Mouse (Mus musculus): ENCODE data around the gene Gm3285. TPM values are rescaled to one million over a fixed set of nuclear protein-coding genes. Genes with fewer than 3 reads are reported as not detected.

The Gm3285 gene
- polyA plus RNA-seq, 1 experiment from 2014 or later, result not detected

- Histone ChIP-seq H3K36me3 (replicated peaks) (no peaks in the 10 kb centered on the region), H3K4me1 (peaks cover 20% of the 10 kb centered on the region), H3K27ac (peak overlapping the region; percentile 70), H3K27me3 (ENCODE audit: poor library complexity, severe bottlenecking) (no peaks in the 10 kb centered on the region), H3K9me3 (no peaks in the 10 kb centered on the region), H3K4me3 (peak overlapping the region; percentile 46)
- 37% methylated on average over 11 of the region's 11 CpGs for WGBS
- DNase-seq (ENCODE audit: extremely low spot score, low spot score), result no peak
Measured at GRCm38 (mm10) chr10:77864762-77865143, 3.0 kb downstream of the Gm3285 start.

DNA sequence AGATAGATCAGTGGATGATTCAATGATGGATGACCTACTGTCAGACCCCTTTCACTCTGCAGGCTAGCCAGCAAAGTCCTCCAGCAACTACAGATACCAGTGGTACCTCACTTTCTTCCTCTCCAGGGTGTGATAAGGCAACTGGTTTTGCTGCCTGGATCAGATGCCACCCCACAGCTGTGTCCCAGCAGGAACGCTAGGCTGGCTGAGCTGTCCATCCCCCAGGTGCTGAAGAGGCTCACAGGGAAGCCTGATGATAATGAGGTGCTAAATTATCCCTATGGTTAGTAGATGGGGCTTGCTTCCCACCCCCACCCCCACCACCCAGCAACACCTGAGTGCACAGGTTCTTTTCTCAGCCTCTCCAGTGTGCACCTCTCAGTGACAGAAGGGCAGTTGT, 5.8 kb downstream of the Gm3285 start:
- Histone ChIP-seq H3K4me3 (no peak overlapping the region), H3K27me3 (ENCODE audit: poor library complexity, severe bottlenecking) (no peaks in the 10 kb centered on the region), H3K27ac (no peak overlapping the region), H3K4me1 (peaks cover 20% of the 10 kb centered on the region), H3K36me3 (replicated peaks) (no peaks in the 10 kb centered on the region), H3K9me3 (no peaks in the 10 kb centered on the region)
- no peak for DNase-seq (ENCODE audit: extremely low spot score, low spot score)
- WGBS, result 50% methylated on average over 1 of the region's 1 CpGs

GRCm38 (mm10) chr10:77869651-77870050, 7.9 kb downstream of the Gm3285 start:
- 89% methylated on average over 7 of the region's 7 CpGs for WGBS

DNA sequence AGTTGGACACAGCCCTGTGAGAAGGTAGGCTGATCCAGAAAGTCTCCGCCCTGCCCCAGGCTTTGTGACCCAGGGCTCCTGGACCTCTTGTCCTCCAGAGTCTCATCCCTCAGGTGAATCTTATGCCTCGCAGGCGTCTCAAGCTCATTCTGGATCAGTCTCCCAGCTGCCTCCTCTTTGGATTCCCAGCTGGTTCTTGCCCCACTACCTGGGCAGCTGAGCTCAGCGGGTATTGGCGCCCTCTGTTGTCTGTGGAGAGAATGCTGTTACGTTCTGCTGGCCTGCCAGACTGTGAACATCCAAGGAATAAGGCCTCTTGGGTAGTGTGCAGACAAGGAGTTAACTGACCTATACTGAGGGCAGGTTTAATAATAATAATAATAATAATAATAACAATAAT, 17.2 kb downstream of the Gm3285 start:
- no peaks in the 10 kb centered on the region for H3K36me3 ChIP-seq (replicated peaks)
- H3K4me1 ChIP-seq, result peaks cover 5% of the 10 kb centered on the region; the same call in 1 of the 2 replicates
- H3K27ac ChIP-seq, result no peak overlapping the region
- no peak for DNase-seq (ENCODE audit: extremely low spot score, low spot score)
- 64% methylated on average over 6 of the region's 6 CpGs for WGBS
- H3K9me3 ChIP-seq, result no peaks in the 10 kb centered on the region
- no peak overlapping the region for H3K4me3 ChIP-seq
- no peaks in the 10 kb centered on the region for H3K27me3 ChIP-seq (ENCODE audit: poor library complexity, severe bottlenecking)

More at GRCm38 (mm10) chr10:77869651-77870050, 7.9 kb downstream of the Gm3285 start:
- peaks cover 8% of the 10 kb centered on the region for H3K4me1 ChIP-seq
- no peak for DNase-seq (ENCODE audit: extremely low spot score, low spot score)
- H3K9me3 ChIP-seq, result no peaks in the 10 kb centered on the region
- H3K27ac ChIP-seq, result no peak overlapping the region
- H3K4me3 ChIP-seq, result no peak overlapping the region
- no peaks in the 10 kb centered on the region for H3K36me3 ChIP-seq (replicated peaks)
- H3K27me3 ChIP-seq (ENCODE audit: poor library complexity, severe bottlenecking), result no peaks in the 10 kb centered on the region

GRCm38 (mm10) chr10:77880305-77880704, 18.5 kb downstream of the Gm3285 start:
- Histone ChIP-seq H3K9me3 (no peaks in the 10 kb centered on the region), H3K27me3 (ENCODE audit: poor library complexity, severe bottlenecking) (no peaks in the 10 kb centered on the region), H3K4me1 (peaks cover 5% of the 10 kb centered on the region; the same call in 1 of the 2 replicates), H3K4me3 (no peak overlapping the region), H3K27ac (no peak overlapping the region), H3K36me3 (replicated peaks) (no peaks in the 10 kb centered on the region)
- 88% methylated on average over 3 of the region's 3 CpGs for whole genome bisulfite sequencing
- DNase-seq (ENCODE audit: extremely low spot score, low spot score), result no peak

GRCm38 (mm10) chr10:77882553-77882952, 20.8 kb downstream of the Gm3285 start:
- H3K9me3 ChIP-seq, result no peaks in the 10 kb centered on the region
- no peaks in the 10 kb centered on the region for H3K27me3 ChIP-seq (ENCODE audit: poor library complexity, severe bottlenecking)
- H3K27ac ChIP-seq, result no peak overlapping the region
- no peak for DNase-seq (ENCODE audit: extremely low spot score, low spot score)
- H3K36me3 ChIP-seq (replicated peaks), result no peaks in the 10 kb centered on the region
- no peak overlapping the region for H3K4me3 ChIP-seq
- WGBS, result 86% methylated on average over 5 of the region's 5 CpGs
- H3K4me1 ChIP-seq, result no peaks in the 10 kb centered on the region

DNA sequence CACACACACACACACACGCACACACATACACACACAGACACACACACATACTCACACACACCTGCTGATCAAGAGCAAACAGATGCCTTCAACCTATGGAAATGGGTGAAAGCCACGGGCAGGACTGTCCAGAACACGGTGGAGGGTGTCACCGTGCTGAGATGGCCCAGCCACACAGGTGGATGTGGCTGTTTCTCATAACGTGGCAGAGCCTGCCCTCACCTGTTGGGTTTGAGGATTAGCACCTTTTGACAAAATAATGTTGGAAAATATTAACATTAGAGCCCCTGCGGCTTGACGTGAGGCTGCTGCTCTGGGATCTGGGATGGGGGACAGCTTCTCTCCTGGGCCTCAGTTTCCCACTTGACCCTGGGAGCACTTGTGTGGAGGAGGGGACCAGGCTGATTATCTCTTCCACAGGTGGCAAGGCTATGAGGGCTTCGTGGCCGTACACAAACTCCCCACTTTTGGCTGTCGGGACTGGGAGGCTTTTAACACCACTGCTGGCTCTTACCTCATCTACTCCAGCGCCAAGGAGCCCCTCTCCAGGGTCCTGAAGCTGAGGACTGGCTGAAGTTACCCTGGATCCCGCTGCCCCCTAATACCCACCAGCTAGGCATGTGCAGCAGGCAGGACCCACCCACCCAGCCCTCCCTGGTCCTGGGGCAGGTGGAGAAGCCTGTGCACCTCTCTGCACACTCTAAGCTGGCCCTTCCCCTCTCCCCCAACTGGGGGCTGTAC, 24.4 kb downstream of the Gm3285 start:
- Histone ChIP-seq H3K36me3 (replicated peaks) (no peaks in the 10 kb centered on the region), H3K4me3 (no peak overlapping the region), H3K9me3 (peaks cover 6% of the 10 kb centered on the region; the same call in 1 of the 2 replicates), H3K27ac (no peak overlapping the region), H3K27me3 (ENCODE audit: poor library complexity, severe bottlenecking) (no peaks in the 10 kb centered on the region), H3K4me1 (no peaks in the 10 kb centered on the region)
- no peak for DNase-seq (ENCODE audit: extremely low spot score, low spot score)
- WGBS, result 61% methylated on average over 12 of the region's 12 CpGs

GRCm38 (mm10) chr10:77890987-77891565, 29.3 kb downstream of the Gm3285 start:
- H3K36me3 ChIP-seq (replicated peaks), result no peaks in the 10 kb centered on the region
- 87% methylated on average over 8 of the region's 8 CpGs for WGBS
- H3K27me3 ChIP-seq (ENCODE audit: poor library complexity, severe bottlenecking), result no peaks in the 10 kb centered on the region
- no peak overlapping the region for H3K27ac ChIP-seq
- H3K9me3 ChIP-seq, result peaks cover 6% of the 10 kb centered on the region; the same call in 1 of the 2 replicates
- H3K4me1 ChIP-seq, result peaks cover 8% of the 10 kb centered on the region; the same call in 1 of the 2 replicates
- H3K4me3 ChIP-seq, result no peak overlapping the region
- no peak for DNase-seq (ENCODE audit: extremely low spot score, low spot score)

DNA sequence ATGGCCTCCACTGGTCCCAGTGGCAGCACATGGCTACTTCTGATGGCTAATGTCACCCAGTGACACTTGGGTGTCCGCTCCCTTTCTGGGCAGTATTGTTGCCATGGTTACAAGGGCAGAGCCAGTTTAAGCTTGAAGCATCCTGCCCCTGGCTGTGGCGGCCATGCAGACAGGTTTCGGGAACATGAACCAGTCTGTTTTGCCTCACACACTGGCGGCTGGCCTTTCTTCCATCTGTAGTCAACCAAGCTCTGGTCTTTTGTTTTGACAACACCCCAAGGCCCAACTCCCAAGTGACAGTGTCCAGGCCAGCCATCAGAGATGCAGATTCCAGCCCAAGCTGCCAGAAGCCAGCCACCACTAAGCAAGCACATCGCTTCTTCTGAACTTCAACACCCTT, 33.8 kb downstream of the Gm3285 start:
- Histone ChIP-seq H3K4me1 (peaks cover 8% of the 10 kb centered on the region; the same call in 1 of the 2 replicates), H3K36me3 (replicated peaks) (no peaks in the 10 kb centered on the region), H3K27me3 (ENCODE audit: poor library complexity, severe bottlenecking) (peaks cover 3% of the 10 kb centered on the region), H3K27ac (no peak overlapping the region), H3K4me3 (no peak overlapping the region), H3K9me3 (no peaks in the 10 kb centered on the region)
- WGBS, result 70% methylated on average over 5 of the region's 5 CpGs
- no peak for DNase-seq (ENCODE audit: extremely low spot score, low spot score)

- peaks cover 18% of the 10 kb centered on the region for H3K27me3 ChIP-seq (ENCODE audit: poor library complexity, severe bottlenecking)
- no peaks in the 10 kb centered on the region for H3K9me3 ChIP-seq
- H3K4me1 ChIP-seq, result peaks cover 32% of the 10 kb centered on the region
- 86% methylated on average over 7 of the region's 7 CpGs for WGBS
- H3K27ac ChIP-seq, result no peak overlapping the region
- DNase-seq (ENCODE audit: extremely low spot score, low spot score), result no peak
- H3K36me3 ChIP-seq (replicated peaks), result no peaks in the 10 kb centered on the region
- H3K4me3 ChIP-seq, result no peak overlapping the region
Measured at GRCm38 (mm10) chr10:77900126-77900525, 38.4 kb downstream of the Gm3285 start.

GRCm38 (mm10) chr10:77900903-77901818, 39.4 kb downstream of the Gm3285 start:
- no peak overlapping the region for H3K27ac ChIP-seq
- H3K36me3 ChIP-seq (replicated peaks), result no peaks in the 10 kb centered on the region
- WGBS, result 90% methylated on average over 27 of the region's 27 CpGs
- peaks cover 24% of the 10 kb centered on the region for H3K4me1 ChIP-seq
- H3K27me3 ChIP-seq (ENCODE audit: poor library complexity, severe bottlenecking), result peaks cover 18% of the 10 kb centered on the region
- H3K4me3 ChIP-seq, result peak overlapping the region; percentile 73
- DNase-seq (ENCODE audit: extremely low spot score, low spot score), result no peak
- no peaks in the 10 kb centered on the region for H3K9me3 ChIP-seq

DNA sequence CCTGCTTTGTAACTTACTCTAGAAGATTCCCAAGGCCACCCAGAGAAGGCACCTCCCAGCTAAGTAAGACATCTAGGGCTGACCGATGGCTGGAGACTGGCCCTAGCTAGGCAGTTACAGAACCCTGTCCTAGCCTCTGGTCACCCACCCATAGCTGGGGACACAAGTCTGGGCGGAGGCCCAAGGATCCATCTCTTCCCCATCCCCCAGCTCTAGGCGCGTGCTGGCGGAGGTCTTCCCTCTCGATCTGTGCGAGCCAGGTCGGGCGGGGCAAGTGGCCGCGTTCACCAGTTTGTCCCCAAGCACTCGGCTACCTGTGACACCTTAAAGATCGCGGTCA, 40.1 kb downstream of the Gm3285 start:
- Histone ChIP-seq H3K36me3 (replicated peaks) (no peaks in the 10 kb centered on the region), H3K27ac (peak overlapping the region; percentile 83), H3K4me1 (peaks cover 24% of the 10 kb centered on the region), H3K27me3 (ENCODE audit: poor library complexity, severe bottlenecking) (peaks cover 18% of the 10 kb centered on the region), H3K9me3 (no peaks in the 10 kb centered on the region), H3K4me3 (peak overlapping the region; percentile 73)
- 2% methylated on average over 14 of the region's 14 CpGs for WGBS
- no peak for DNase-seq (ENCODE audit: extremely low spot score, low spot score)
